Mouse (Mus musculus) layer of hippocampus, postnatal 14 days (tissue): ENCODE measurements at regions not wholly inside any gene's neighbourhood (a gene's known extent, or its start where the extent isn't known, plus 50 kb on each side); places are given as distances from the start of the nearest gene placed in this dataset.

Source experiments
- DNase-seq, 2 experiments: peaks; one replicate each; pipeline ENCODE4 v3.0.0; 2021 to 2022; ENCODE audit warnings: low spot score in 2 of 2, mixed read lengths in 1 of 2

DNA sequence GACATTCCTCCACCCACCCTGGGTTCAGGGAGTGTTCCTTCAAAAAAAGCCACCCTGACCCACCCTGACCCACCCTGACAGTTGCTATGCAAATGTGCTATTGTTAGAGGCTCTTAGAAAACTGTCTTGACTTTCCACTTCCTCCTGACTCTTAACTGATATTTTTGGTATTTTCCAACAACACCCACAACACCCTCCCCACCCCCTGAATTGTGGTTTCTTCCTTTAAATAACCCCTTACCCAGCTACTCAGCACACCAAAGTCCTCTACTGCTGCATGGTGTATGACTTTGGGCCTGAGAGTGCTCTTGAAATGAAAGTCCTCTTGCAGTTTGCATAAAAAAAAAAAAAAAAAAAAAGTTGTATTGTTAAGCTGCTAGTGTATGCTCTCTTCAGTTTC is 1144.3 kb upstream of the Slc7a12 start:
- no peak for DNase-seq

DNA sequence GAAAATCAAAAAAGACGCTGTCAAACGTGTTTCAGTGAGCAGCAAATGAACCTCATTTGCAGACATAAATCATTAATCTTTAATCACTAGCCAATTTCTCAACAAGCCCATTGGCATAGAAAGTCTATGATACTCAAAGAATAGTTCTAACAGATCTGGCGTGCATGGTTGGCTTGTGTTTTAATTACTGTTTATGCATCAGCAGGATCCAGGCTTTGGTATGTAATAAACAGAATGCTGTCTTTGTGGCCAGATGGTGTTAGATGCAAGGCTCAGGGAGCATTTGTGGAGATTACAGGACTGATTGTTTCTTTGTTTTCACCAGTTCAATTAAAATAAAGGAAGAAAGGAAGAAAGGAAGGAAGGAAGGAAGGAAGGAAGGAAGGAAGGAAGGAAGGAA is 1094.3 kb upstream of the Slc7a12 start:
- peak in 1 of 2 experiments; percentile 51 for DNase-seq
